Mouse (Mus musculus): ENCODE data around the gene Dapk2. TPM values are rescaled to one million over a fixed set of nuclear protein-coding genes. Genes with fewer than 3 reads are reported as not detected.

The Dapk2 gene
- total and polyA plus RNA-seq, 3 experiments: 5.6 to 5.8 (median 5.8) TPM

DNA sequence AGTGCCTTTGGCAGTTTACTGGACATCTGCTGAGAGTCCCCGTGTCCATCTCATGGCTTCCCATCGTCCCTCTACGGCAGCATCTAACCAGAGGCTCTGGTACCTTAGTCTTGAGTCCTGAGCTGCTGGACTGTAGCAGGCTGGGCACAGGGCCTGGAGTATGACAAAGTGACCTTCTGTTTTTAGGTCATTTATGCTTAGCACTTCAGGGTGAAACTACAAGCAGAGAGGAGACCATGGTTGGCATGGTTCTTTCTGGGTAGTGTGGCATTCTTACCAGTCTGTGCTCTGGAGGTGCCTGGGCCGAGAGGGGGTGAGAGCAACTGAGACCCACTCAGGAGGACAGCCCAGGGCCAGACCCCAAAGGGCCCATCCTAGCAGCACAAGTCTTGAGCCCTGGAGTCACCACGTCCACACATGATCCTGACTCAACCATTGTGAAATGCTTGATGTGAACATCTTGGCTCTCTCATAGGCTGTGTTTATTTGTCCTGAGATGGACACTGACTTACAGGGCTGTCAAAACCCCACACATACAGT, 15.4 kb downstream of the Dapk2 start:
- DNase-seq: no peak
- Histone ChIP-seq H3K36me3 (ENCODE audit: control insufficient read depth, insufficient read depth, low read length) (no peaks in the 10 kb centered on the region), H3K9ac (ENCODE audit: low read depth, low read length) (no peak overlapping the region), H3K79me2 (replicated peaks; ENCODE audit: control insufficient read depth, insufficient read depth, low read length) (no peaks in the 10 kb centered on the region), H3K4me1 (ENCODE audit: control insufficient read depth, insufficient read depth, low read length) (no peaks in the 10 kb centered on the region), H3K27ac (no peak overlapping the region), H3K4me3 (no peak overlapping the region), H3K27me3 (ENCODE audit: control insufficient read depth, insufficient read depth, low read length) (no peaks in the 10 kb centered on the region)
- intact Hi-C loops (cut with DNase I): no loop called here
- no peak for TF ChIP-seq EP300 (IDR thresholded peaks at IDR 0.05; ENCODE audit: insufficient read depth, low read depth, low read length)
- no peak for TF ChIP-seq POLR2A (IDR thresholded peaks at IDR 0.05; ENCODE audit: insufficient read depth, low read depth, low read length)
- no peak for TF ChIP-seq CTCF (IDR thresholded peaks at IDR 0.05)
- 92% methylated on average over 5 of the region's 5 CpGs for WGBS

DNA sequence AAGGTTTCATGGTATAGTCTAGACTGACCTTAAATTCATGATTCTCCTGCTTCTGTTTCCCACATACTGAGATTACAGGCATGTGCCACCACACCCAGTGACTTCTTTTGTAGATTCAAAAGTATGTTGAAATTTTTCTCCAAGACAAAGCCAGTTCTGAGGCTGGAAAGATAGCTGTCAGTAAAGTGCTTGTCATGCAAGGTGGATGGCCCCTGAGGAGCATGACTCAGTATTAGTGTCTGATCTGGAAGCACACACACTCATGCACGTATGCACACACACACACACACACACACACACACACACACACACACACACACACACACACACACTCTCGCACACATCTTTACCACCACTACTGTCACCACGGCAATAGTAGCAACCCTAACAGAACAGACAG, 17.0 kb downstream of the Dapk2 start:
- no peak for DNase-seq
- intact Hi-C loops (cut with DNase I): no loop called here
- no peak overlapping the region for H3K27ac ChIP-seq

DNA sequence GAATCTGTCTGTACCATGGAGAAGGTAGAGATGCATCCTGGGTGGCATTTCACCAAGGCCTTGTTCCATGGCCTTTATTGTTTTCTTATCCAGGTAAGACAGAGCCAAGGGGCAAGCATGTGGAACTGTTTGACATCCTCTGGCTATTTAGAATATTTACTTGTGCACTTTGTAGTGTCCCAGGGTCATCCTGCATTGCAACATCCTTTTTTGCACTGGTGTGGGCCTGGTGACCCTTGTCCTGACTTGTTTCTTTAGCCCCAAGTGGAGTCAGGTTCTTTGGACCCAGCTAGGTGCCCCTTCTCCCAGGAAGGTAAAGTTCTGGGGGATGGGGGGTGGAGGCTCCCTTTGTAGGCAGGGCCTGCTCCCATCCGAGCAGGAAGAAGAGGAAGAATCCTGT, 20.0 kb downstream of the Dapk2 start:
- TF ChIP-seq POLR2A (IDR thresholded peaks at IDR 0.05; ENCODE audit: insufficient read depth, low read depth, low read length): no peak
- no peak for TF ChIP-seq CTCF (IDR thresholded peaks at IDR 0.05)
- TF ChIP-seq EP300 (IDR thresholded peaks at IDR 0.05; ENCODE audit: insufficient read depth, low read depth, low read length): no peak
- intact Hi-C loops (cut with DNase I): no loop called here

More for the DNA sequence above, 17.0 kb downstream of the Dapk2 start:
- H3K79me2 ChIP-seq (replicated peaks; ENCODE audit: control insufficient read depth, insufficient read depth, low read length): no peaks in the 10 kb centered on the region
- H3K4me1 ChIP-seq (ENCODE audit: control insufficient read depth, insufficient read depth, low read length): no peaks in the 10 kb centered on the region
- H3K9ac ChIP-seq (ENCODE audit: low read depth, low read length): no peak overlapping the region
- H3K27me3 ChIP-seq (ENCODE audit: control insufficient read depth, insufficient read depth, low read length): no peaks in the 10 kb centered on the region
- 85% methylated on average over 3 of the region's 3 CpGs for WGBS
- no peak overlapping the region for H3K4me3 ChIP-seq
- TF ChIP-seq CTCF (IDR thresholded peaks at IDR 0.05) (no peak), POLR2A (IDR thresholded peaks at IDR 0.05; ENCODE audit: insufficient read depth, low read depth, low read length) (no peak), EP300 (IDR thresholded peaks at IDR 0.05; ENCODE audit: insufficient read depth, low read depth, low read length) (no peak)
- H3K36me3 ChIP-seq (ENCODE audit: control insufficient read depth, insufficient read depth, low read length): no peaks in the 10 kb centered on the region

DNA sequence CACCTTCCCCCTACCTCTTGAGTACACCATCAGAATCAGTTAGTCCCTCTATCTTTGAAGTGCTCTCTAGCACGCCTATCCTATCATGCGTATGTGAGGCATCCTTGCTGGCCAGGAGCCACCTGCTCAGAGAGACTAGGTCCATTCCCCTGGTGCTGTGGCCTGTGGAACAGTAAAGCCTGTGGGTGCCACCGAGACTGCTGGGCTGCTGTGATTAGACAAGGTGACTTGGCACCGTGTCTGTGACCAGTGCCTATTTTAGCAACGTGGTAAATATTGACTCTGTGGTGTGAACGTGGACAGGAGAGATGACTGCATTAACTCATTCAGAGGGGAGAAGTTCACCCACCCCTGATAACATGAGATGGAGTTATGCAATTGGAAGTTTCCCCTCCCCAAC, 21.8 kb downstream of the Dapk2 start:
- DNase-seq: peak; percentile 39 to 67
- no peaks in the 10 kb centered on the region for H3K27me3 ChIP-seq (ENCODE audit: control insufficient read depth, insufficient read depth, low read length)
- intact Hi-C loops (cut with DNase I): no loop called here
- H3K79me2 ChIP-seq (replicated peaks; ENCODE audit: control insufficient read depth, insufficient read depth, low read length): no peaks in the 10 kb centered on the region
- no peak overlapping the region for H3K9ac ChIP-seq (ENCODE audit: low read depth, low read length)
- WGBS: 47% methylated on average over 6 of the region's 6 CpGs
- no peak overlapping the region; the same call in 1 of the 2 replicates for H3K27ac ChIP-seq
- H3K4me3 ChIP-seq: no peak overlapping the region
- peaks cover 3% of the 10 kb centered on the region; the same call in 1 of the 2 replicates for H3K36me3 ChIP-seq (ENCODE audit: control insufficient read depth, insufficient read depth, low read length)
- no peaks in the 10 kb centered on the region; the same call in none of the 2 replicates for H3K4me1 ChIP-seq (ENCODE audit: control insufficient read depth, insufficient read depth, low read length)
- TF ChIP-seq CTCF (IDR thresholded peaks at IDR 0.05) (no peak), EP300 (IDR thresholded peaks at IDR 0.05; ENCODE audit: insufficient read depth, low read depth, low read length) (no peak), POLR2A (IDR thresholded peaks at IDR 0.05; ENCODE audit: insufficient read depth, low read depth, low read length) (no peak)

More for the DNA sequence above, 20.0 kb downstream of the Dapk2 start:
- DNase-seq: no peak
- WGBS: 45% methylated on average over 1 of the region's 1 CpGs
- no peak overlapping the region for H3K4me3 ChIP-seq
- no peaks in the 10 kb centered on the region for H3K27me3 ChIP-seq (ENCODE audit: control insufficient read depth, insufficient read depth, low read length)
- no peak overlapping the region for H3K27ac ChIP-seq
- H3K4me1 ChIP-seq (ENCODE audit: control insufficient read depth, insufficient read depth, low read length): no peaks in the 10 kb centered on the region; the same call in none of the 2 replicates
- H3K36me3 ChIP-seq (ENCODE audit: control insufficient read depth, insufficient read depth, low read length): no peaks in the 10 kb centered on the region
- H3K79me2 ChIP-seq (replicated peaks; ENCODE audit: control insufficient read depth, insufficient read depth, low read length): no peaks in the 10 kb centered on the region
- no peak overlapping the region for H3K9ac ChIP-seq (ENCODE audit: low read depth, low read length)

DNA sequence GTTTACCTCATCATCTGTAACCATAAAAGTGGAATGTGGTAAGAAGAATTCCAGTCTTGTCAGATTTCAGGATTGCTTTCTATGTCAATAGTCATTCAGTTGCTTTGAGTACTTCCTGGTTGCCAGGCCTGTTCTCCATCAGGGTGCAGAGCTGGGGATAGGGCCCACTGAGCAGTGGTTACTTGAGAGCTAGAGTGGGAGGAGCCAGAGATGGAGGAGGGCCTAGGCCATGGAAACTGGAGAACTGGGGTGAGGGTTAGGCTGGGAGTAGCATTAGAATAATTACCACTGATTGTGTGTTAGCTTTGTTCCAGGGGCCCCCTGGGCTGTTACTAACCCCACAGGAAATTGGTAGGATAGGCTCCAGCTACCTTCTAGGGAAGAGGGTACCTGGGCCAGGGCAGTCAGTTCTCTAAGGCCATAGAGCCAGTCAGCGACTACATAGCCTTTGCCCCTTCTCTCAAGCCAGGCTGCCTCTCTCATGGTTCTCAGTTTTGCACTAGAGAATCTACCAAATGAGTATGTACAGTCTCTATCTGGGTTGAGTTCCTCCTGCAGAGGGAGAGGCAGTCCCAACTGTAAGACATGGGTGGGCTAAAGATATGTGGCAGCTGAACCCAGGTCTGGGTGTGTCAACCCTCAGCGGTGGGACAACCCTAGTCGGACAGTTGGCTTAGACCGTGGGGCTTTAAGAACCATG, 23.3 kb downstream of the Dapk2 start:
- Histone ChIP-seq H3K27ac (no peak overlapping the region), H3K4me3 (no peak overlapping the region), H3K79me2 (replicated peaks; ENCODE audit: control insufficient read depth, insufficient read depth, low read length) (no peaks in the 10 kb centered on the region), H3K36me3 (ENCODE audit: control insufficient read depth, insufficient read depth, low read length) (peaks cover 3% of the 10 kb centered on the region; the same call in 1 of the 2 replicates), H3K4me1 (ENCODE audit: control insufficient read depth, insufficient read depth, low read length) (no peaks in the 10 kb centered on the region; the same call in none of the 2 replicates), H3K9ac (ENCODE audit: low read depth, low read length) (no peak overlapping the region), H3K27me3 (ENCODE audit: control insufficient read depth, insufficient read depth, low read length) (no peaks in the 10 kb centered on the region)
- 75% methylated on average over 4 of the region's 4 CpGs for WGBS
- no peak for DNase-seq
- intact Hi-C loops (cut with DNase I): no loop called here
- TF ChIP-seq POLR2A (IDR thresholded peaks at IDR 0.05; ENCODE audit: insufficient read depth, low read depth, low read length) (no peak), CTCF (IDR thresholded peaks at IDR 0.05) (no peak), EP300 (IDR thresholded peaks at IDR 0.05; ENCODE audit: insufficient read depth, low read depth, low read length) (no peak)
